Mouse (Mus musculus): Measurements from ENCODE around the gene Tnfrsf21. TPM values are rescaled to one million over a fixed set of nuclear protein-coding genes. Genes with fewer than 3 reads are reported as not detected.

Gene Tnfrsf21
- polyA plus RNA-seq, 1 experiment = 5.3 TPM

DNA sequence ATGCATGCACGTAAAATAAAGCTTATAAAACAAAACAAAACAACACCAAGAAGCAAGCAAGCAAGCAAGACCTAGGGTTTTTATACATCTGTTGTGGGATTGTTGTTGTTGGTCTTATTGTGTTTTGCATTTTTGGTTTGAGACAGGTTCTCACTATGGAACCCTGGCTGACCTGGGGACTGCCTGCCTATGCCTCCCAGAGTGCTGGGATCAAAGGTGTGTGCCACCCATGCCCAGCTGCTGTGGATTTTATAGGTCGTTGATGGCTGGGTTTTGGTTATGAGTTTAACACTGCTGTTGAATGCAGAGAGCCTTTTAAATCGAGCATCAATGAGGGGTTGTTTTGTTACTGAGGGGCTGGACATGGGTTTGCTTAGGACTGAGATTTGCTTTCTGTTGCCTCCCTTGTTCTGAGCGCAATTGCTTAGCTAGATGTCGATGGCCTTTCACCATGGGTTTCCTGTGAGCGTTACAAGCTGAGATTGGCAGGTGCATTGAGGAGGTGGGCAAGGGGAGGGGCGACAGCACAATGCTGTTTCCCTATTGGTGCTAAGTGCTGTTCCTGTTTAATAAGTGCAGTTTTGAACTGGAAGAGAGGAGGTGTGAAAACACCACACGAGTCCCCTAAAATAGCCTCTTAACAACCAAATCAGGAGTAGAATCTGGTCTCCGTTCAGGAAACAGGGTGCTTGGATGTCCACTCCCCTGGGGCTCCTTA is 94.0 kb downstream of the Tnfrsf21 start:
- Histone ChIP-seq H3K36me3 (ENCODE audit: control insufficient read depth) (no peaks in the 10 kb centered on the region), H3K9me3 (ENCODE audit: control insufficient read depth, low read length) (no peaks in the 10 kb centered on the region), H3K4me1 (ENCODE audit: control insufficient read depth) (peaks cover 8% of the 10 kb centered on the region), H3K4me3 (replicated peaks) (no peak overlapping the region), H3K27me3 (ENCODE audit: control insufficient read depth) (peaks cover under 1% of the 10 kb centered on the region)
- TF ChIP-seq TAL1 (IDR thresholded peaks at IDR 0.05; ENCODE audit: low read length) = no peak
- no peak for TF ChIP-seq GATA1 (IDR thresholded peaks at IDR 0.05; ENCODE audit: low read length)

DNA sequence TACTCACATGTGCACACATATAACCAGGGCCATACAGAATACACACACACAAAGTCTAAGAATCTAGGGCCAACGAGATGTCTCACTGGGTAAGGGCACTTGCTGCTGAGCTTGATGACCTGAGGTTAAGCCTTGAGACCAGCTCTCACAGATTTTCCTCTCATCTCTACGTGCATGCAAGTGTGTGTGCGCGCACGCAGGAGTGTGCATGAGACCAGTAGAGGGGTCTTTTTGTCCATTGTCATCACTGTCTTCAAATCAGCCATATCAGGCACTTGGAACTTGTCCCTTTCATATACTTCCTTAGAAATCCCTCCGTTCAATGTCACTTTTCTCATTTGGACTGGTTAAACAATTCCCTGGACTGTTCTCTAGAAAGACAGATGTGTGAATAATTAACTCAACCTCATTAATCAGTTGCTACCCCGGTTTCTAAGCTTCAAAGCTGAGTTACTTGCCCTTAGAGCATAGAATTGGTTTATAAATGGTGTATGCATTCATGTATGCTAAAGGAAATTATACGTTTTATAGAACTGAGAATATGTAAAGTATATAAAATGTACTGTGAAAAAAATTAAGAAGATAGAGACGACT is 97.1 kb downstream of the Tnfrsf21 start:
- Histone ChIP-seq H3K36me3 (ENCODE audit: control insufficient read depth) (no peaks in the 10 kb centered on the region), H3K9me3 (ENCODE audit: control insufficient read depth, low read length) (no peaks in the 10 kb centered on the region), H3K27me3 (ENCODE audit: control insufficient read depth) (no peaks in the 10 kb centered on the region; the same call in 1 of the 2 replicates), H3K4me1 (ENCODE audit: control insufficient read depth) (peaks cover 17% of the 10 kb centered on the region), H3K4me3 (replicated peaks) (no peak overlapping the region)
- TF ChIP-seq TAL1 (IDR thresholded peaks at IDR 0.05; ENCODE audit: low read length) (no peak), GATA1 (IDR thresholded peaks at IDR 0.05; ENCODE audit: low read length) (no peak)

DNA sequence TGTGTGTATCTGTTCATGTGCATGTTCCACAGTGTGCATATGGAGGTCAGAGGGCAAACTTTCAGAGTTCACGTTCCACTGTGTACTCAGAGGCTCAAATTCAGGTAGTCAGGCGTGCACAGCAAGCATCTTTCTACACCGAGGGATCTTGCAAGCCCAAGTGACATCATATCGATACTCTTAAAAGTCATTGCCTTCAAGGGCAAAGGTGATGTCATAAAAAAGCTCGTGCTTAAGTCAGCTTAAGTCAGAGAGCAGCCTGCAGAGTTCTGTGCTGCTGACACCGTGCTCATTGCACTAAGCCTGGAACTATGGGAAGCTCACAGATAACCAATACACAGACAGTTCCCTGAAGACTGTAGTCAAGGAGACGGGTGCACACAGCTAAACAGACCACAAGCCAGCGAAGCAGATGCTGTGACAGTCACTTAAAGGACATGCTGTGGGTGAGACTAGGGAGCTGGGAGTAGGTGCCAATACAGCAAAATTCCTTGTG is 97.8 kb downstream of the Tnfrsf21 start:
- no peak for TF ChIP-seq GATA1 (IDR thresholded peaks at IDR 0.05; ENCODE audit: low read length)
- Histone ChIP-seq H3K4me1 (ENCODE audit: control insufficient read depth) (peaks cover 17% of the 10 kb centered on the region), H3K9me3 (ENCODE audit: control insufficient read depth, low read length) (no peaks in the 10 kb centered on the region), H3K27me3 (ENCODE audit: control insufficient read depth) (no peaks in the 10 kb centered on the region; the same call in 1 of the 2 replicates), H3K4me3 (replicated peaks) (no peak overlapping the region), H3K36me3 (ENCODE audit: control insufficient read depth) (no peaks in the 10 kb centered on the region)

DNA sequence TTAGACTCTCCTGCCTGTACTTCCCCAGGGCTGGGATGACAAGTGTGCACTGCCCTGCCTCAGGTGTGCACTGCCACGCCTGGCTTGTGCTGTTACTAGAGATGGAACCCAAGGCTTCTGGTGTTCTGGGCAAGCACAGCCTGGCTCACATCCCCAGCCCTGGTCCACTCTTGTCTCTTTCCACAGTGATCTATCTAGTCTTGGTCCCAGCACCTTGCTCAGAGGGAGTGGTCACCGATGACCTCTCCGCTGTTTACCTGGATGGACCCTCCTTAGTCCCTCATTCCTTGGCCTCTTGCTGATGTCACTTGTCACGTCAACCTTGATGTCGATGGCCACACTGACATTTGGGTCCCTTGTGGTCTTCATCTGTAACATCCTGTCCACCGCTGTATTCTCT is 98.6 kb downstream of the Tnfrsf21 start:
- no peaks in the 10 kb centered on the region for H3K9me3 ChIP-seq (ENCODE audit: control insufficient read depth, low read length)
- peaks cover 17% of the 10 kb centered on the region for H3K4me1 ChIP-seq (ENCODE audit: control insufficient read depth)
- H3K27me3 ChIP-seq (ENCODE audit: control insufficient read depth) = no peaks in the 10 kb centered on the region; the same call in 1 of the 2 replicates
- no peak overlapping the region for H3K4me3 ChIP-seq (replicated peaks)
- TF ChIP-seq TAL1 (IDR thresholded peaks at IDR 0.05; ENCODE audit: low read length) (no peak), GATA1 (IDR thresholded peaks at IDR 0.05; ENCODE audit: low read length) (no peak)
- no peaks in the 10 kb centered on the region for H3K36me3 ChIP-seq (ENCODE audit: control insufficient read depth)

DNA sequence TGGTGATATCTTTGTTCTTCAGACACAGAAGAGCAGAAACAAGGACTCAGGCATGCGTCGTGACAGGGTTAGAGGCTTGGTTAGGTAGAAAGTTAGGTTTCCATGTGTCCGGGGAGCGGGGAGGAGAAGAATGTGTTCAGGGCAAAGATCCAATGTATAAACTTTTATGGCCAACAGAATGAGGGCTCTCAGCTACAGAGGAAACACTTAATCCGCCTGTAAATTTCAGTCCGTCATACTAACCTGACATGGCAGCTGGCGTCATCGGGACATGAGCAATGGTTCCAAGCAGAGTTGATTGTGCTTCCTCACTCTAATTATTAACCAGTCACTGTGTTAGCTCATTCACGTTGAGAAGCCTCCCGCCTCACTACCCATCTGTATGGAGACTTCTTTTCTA is 100.4 kb downstream of the Tnfrsf21 start:
- TF ChIP-seq TAL1 (IDR thresholded peaks at IDR 0.05; ENCODE audit: low read length) = no peak
- no peak for TF ChIP-seq GATA1 (IDR thresholded peaks at IDR 0.05; ENCODE audit: low read length)
- no peak overlapping the region for H3K4me3 ChIP-seq (replicated peaks)

DNA sequence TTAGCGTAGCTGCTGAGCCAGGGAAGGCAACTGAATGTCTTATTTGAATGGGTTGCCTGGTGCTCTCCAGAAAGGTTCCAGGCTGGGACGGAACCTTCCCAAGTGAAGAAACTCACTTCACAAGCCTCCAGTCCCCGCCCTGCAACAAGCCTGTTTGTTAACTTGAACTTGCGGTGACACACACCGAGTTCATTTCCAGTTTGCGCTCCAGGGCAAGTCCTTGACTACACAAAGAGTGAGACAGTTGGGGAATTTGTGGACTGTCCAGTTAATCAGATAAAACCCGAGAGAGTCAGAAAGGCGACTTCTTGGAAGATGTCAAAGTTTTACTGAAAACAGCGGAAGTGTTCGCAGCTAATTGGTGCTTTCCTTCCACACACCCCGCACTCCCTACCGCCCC is 103.1 kb downstream of the Tnfrsf21 start:
- Histone ChIP-seq H3K9me3 (ENCODE audit: control insufficient read depth, low read length) (no peaks in the 10 kb centered on the region), H3K4me1 (ENCODE audit: control insufficient read depth) (peaks cover 14% of the 10 kb centered on the region), H3K27me3 (ENCODE audit: control insufficient read depth) (no peaks in the 10 kb centered on the region), H3K36me3 (ENCODE audit: control insufficient read depth) (no peaks in the 10 kb centered on the region), H3K4me3 (replicated peaks) (no peak overlapping the region)
- TF ChIP-seq TAL1 (IDR thresholded peaks at IDR 0.05; ENCODE audit: low read length) = no peak
- no peak for TF ChIP-seq GATA1 (IDR thresholded peaks at IDR 0.05; ENCODE audit: low read length)

More for the DNA sequence above, 100.4 kb downstream of the Tnfrsf21 start:
- H3K36me3 ChIP-seq (ENCODE audit: control insufficient read depth) = no peaks in the 10 kb centered on the region
- no peaks in the 10 kb centered on the region; the same call in 1 of the 2 replicates for H3K27me3 ChIP-seq (ENCODE audit: control insufficient read depth)
- no peaks in the 10 kb centered on the region for H3K9me3 ChIP-seq (ENCODE audit: control insufficient read depth, low read length)
- H3K4me1 ChIP-seq (ENCODE audit: control insufficient read depth) = peaks cover 17% of the 10 kb centered on the region

DNA sequence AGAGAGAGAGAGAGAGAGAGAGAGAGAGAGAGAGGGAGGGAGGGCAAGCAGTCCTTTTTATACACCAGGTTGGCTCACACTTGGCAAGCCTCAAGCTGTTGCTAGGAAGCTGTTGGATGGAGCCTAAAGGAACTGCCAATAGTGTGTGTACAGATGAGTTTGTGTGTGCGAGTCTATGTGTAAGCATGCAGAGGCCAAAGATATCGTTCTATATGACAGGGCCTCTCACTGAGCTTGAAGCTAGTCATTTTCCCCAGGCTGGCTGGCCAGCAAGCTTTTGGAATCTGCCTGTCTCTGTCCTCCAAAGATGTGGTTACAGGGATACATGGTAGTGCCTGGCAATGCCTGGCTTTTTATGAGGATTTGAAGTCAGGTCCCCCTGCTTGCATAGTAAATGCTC is 104.7 kb downstream of the Tnfrsf21 start:
- TF ChIP-seq GATA1 (IDR thresholded peaks at IDR 0.05; ENCODE audit: low read length) = no peak
- no peak for TF ChIP-seq TAL1 (IDR thresholded peaks at IDR 0.05; ENCODE audit: low read length)
- Histone ChIP-seq H3K27me3 (ENCODE audit: control insufficient read depth) (no peaks in the 10 kb centered on the region), H3K4me3 (replicated peaks) (no peak overlapping the region), H3K9me3 (ENCODE audit: control insufficient read depth, low read length) (no peaks in the 10 kb centered on the region), H3K36me3 (ENCODE audit: control insufficient read depth) (no peaks in the 10 kb centered on the region), H3K4me1 (ENCODE audit: control insufficient read depth) (peaks cover under 1% of the 10 kb centered on the region)

DNA sequence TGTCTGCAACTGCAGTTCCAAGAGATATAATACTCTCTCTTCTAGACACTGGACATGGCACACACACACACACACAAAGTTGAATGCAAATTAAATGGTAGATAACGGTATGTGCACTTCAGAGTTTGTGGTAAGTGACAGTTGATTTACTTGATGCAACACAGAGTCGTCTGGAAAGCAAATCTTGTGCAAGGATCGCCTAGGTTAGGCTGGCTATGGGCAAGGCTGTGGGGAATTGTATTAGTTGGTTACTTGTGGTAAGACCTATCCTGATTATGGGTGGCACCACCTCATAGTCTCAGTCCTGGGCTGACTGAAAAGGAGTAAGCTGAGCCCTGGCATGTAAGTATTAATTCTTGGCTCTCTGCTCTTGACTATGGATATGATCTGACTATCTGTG is 112.0 kb downstream of the Tnfrsf21 start:
- TF ChIP-seq TAL1 (IDR thresholded peaks at IDR 0.05; ENCODE audit: low read length) (no peak), GATA1 (IDR thresholded peaks at IDR 0.05; ENCODE audit: low read length) (no peak)
- Histone ChIP-seq H3K27me3 (ENCODE audit: control insufficient read depth) (no peaks in the 10 kb centered on the region), H3K36me3 (ENCODE audit: control insufficient read depth) (no peaks in the 10 kb centered on the region), H3K4me3 (replicated peaks) (no peak overlapping the region), H3K4me1 (ENCODE audit: control insufficient read depth) (no peaks in the 10 kb centered on the region), H3K9me3 (ENCODE audit: control insufficient read depth, low read length) (no peaks in the 10 kb centered on the region)

DNA sequence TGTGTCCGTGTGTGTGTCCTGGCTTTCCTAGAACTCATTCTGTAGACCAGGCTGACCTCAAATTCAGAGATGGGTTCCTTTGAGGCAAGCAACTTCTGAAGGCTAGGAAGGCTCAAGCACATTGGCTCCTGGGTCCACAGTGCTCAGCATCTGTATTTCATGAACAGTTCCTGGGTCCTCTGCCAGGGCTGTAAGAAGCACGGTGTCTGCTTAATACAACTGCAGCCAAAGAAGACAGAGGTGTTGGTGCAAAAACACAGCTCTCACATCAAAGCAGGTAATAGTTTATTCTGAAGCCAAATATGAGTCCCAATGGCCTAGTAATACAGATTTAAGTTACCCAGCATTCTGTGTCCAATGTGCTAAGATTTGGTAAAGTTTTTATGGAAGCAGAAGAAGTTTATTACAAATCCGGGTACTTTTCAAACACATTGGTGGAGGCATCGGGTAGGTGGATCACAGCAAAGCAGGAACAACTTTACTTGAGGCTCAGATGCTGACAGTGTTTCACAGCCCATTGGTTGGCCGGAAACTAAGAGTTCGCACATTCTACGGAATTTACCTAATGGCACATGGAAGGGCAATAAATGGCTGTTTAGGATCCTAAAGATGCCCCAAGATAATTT is 112.7 kb downstream of the Tnfrsf21 start:
- Histone ChIP-seq H3K9me3 (ENCODE audit: control insufficient read depth, low read length) (no peaks in the 10 kb centered on the region), H3K27me3 (ENCODE audit: control insufficient read depth) (no peaks in the 10 kb centered on the region), H3K36me3 (ENCODE audit: control insufficient read depth) (no peaks in the 10 kb centered on the region), H3K4me1 (ENCODE audit: control insufficient read depth) (no peaks in the 10 kb centered on the region), H3K4me3 (replicated peaks) (no peak overlapping the region)
- TF ChIP-seq GATA1 (IDR thresholded peaks at IDR 0.05; ENCODE audit: low read length) (no peak), TAL1 (IDR thresholded peaks at IDR 0.05; ENCODE audit: low read length) (no peak)

Measured in erythroblast, embryonic 14.5 days (primary cell).